In the genomic region with DNA sequence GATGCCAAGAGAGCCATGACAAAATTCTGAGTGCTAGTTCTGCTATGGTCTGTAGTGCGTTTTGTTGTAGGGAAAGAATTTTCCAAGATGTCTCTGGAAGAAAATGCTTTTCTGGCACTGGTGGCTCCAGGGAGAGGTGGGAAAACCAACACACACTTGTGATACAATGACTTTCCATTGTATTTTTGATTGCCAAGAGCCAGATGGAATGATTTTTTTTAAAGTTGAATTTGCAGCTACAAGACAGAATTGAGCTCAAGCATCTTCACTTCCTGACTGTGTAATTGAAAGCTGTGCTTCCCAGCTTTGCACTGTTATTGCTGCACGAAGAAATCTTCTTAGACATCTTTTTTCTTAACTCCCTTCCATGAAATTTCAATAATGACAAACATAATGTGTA, we compare ENCODE assay signal across 18 mouse cellular contexts.
DNase-seq lines count a peak whose midpoint lies in the region; ATAC-seq and TF ChIP-seq lines count a peak whose summit lies in the region.
"Had no signal": no experiment of that assay in that cellular context is flagged by ENCODE, and none has a peak within 500 bp of the region (broad histone marks: within the 10 kb centered on the region; RNA-seq: fewer than 3 reads in every experiment).

No protein-coding gene starts in this region.

- no peaks in the 10 kb centered on the region for H3K27me3 ChIP-seq in forebrain, embryonic 14.5 days (replicated peaks; ENCODE audit: control insufficient read depth, insufficient read depth, low read length)
- H3K27me3 ChIP-seq in forebrain, embryonic 15.5 days = no peaks in the 10 kb centered on the region
- H3K27me3 ChIP-seq in midbrain, embryonic 13.5 days = no peaks in the 10 kb centered on the region
- no peaks in the 10 kb centered on the region for H3K27me3 ChIP-seq in stomach, postnatal 0 days (ENCODE audit: control insufficient read depth, insufficient read depth, low read length)
- H3K27me3 ChIP-seq: heart, embryonic 15.5 days; hindbrain, embryonic 13.5 days had no signal

- WGBS in forebrain, embryonic 14.5 days = 78% methylated on average over 2 of the region's 2 CpGs
- WGBS in forebrain, embryonic 15.5 days = 74% methylated on average over 2 of the region's 2 CpGs
- WGBS in midbrain, embryonic 13.5 days = 77% methylated on average over 2 of the region's 2 CpGs
- 61% methylated on average over 2 of the region's 2 CpGs for WGBS in stomach, postnatal 0 days

- DNase-seq in forebrain, embryonic 14.5 days (ENCODE audit: low spot score) = peak; percentile 15
- DNase-seq in layer of hippocampus, adult 11-12 months (ENCODE audit: low spot score) = peak; percentile 4
- no peak for DNase-seq in layer of hippocampus, adult 9-10 months (ENCODE audit: low spot score)
- DNase-seq in right cerebral cortex, postnatal 4 days = peak; percentile 5
- DNase-seq in right cerebral cortex, postnatal 14 days = no peak
- no peak for DNase-seq in stomach, postnatal 0 days (ENCODE audit: low spot score)
- DNase-seq: adrenal gland, postnatal 10 days; cerebellum, adult 2 months; cerebellum, postnatal 10 days; gastrocnemius, postnatal 14 days; heart, adult 2 months; heart, postnatal 14 days had no signal

- TF ChIP-seq CTCF in stomach, postnatal 0 days (IDR thresholded peaks at IDR 0.05; ENCODE audit: low read depth) = no peak

- no peaks in the 10 kb centered on the region for H3K4me1 ChIP-seq in forebrain, embryonic 14.5 days (ENCODE audit: control insufficient read depth, insufficient read depth, low read length)
- H3K4me1 ChIP-seq in forebrain, embryonic 15.5 days = no peaks in the 10 kb centered on the region
- no peaks in the 10 kb centered on the region for H3K4me1 ChIP-seq in midbrain, embryonic 13.5 days (replicated peaks)
- H3K4me1 ChIP-seq in stomach, postnatal 0 days (replicated peaks; ENCODE audit: control insufficient read depth, insufficient read depth) = no peaks in the 10 kb centered on the region
- H3K4me1 ChIP-seq: heart, embryonic 15.5 days; hindbrain, embryonic 13.5 days had no signal

- no peak for ATAC-seq in forebrain, embryonic 14.5 days
- no peak for ATAC-seq in forebrain, embryonic 15.5 days (replicated peaks)
- no peak for ATAC-seq in midbrain, embryonic 13.5 days
- ATAC-seq in stomach, postnatal 0 days (ENCODE audit: low FRiP score, low TSS enrichment) = no peak
- ATAC-seq: hindbrain, postnatal 0 days had no signal

- no peak overlapping the region for H3K4me3 ChIP-seq in forebrain, embryonic 14.5 days (ENCODE audit: low read depth, low read length)
- H3K4me3 ChIP-seq in forebrain, embryonic 15.5 days = no peak overlapping the region
- H3K4me3 ChIP-seq in midbrain, embryonic 13.5 days (replicated peaks) = no peak overlapping the region
- no peak overlapping the region for H3K4me3 ChIP-seq in stomach, postnatal 0 days (ENCODE audit: low read depth, low read length)
- H3K4me3 ChIP-seq: heart, adult 2 months; heart, embryonic 15.5 days; hindbrain, embryonic 13.5 days had no signal

- H3K36me3 ChIP-seq in forebrain, embryonic 14.5 days (ENCODE audit: control insufficient read depth, insufficient read depth, low read length) = no peaks in the 10 kb centered on the region
- H3K36me3 ChIP-seq in forebrain, embryonic 15.5 days = no peaks in the 10 kb centered on the region
- H3K36me3 ChIP-seq in midbrain, embryonic 13.5 days = no peaks in the 10 kb centered on the region
- H3K36me3 ChIP-seq in stomach, postnatal 0 days (ENCODE audit: control insufficient read depth, insufficient read depth, low read length) = no peaks in the 10 kb centered on the region
- H3K36me3 ChIP-seq: heart, embryonic 15.5 days; hindbrain, embryonic 13.5 days had no signal

- H3K4me2 ChIP-seq in forebrain, embryonic 14.5 days (ENCODE audit: low read length) = no peak overlapping the region
- no peak overlapping the region for H3K4me2 ChIP-seq in forebrain, embryonic 15.5 days (replicated peaks)
- no peak overlapping the region for H3K4me2 ChIP-seq in midbrain, embryonic 13.5 days (replicated peaks)
- H3K4me2 ChIP-seq in stomach, postnatal 0 days (replicated peaks; ENCODE audit: low read depth) = no peak overlapping the region
- H3K4me2 ChIP-seq: heart, embryonic 11.5 days; heart, embryonic 15.5 days; hindbrain, embryonic 13.5 days had no signal

- no peaks in the 10 kb centered on the region for H3K9me3 ChIP-seq in forebrain, embryonic 14.5 days (replicated peaks; ENCODE audit: control insufficient read depth, low read length)
- H3K9me3 ChIP-seq in forebrain, embryonic 15.5 days = no peaks in the 10 kb centered on the region
- H3K9me3 ChIP-seq in midbrain, embryonic 13.5 days = no peaks in the 10 kb centered on the region
- no peaks in the 10 kb centered on the region for H3K9me3 ChIP-seq in stomach, postnatal 0 days (ENCODE audit: control insufficient read depth, low read length)
- H3K9me3 ChIP-seq: heart, embryonic 15.5 days; hindbrain, embryonic 13.5 days had no signal

- no peak for TF ChIP-seq EP300 in stomach, postnatal 0 days (optimal IDR thresholded peaks at IDR 0.05)

- H3K9ac ChIP-seq in forebrain, embryonic 14.5 days (ENCODE audit: low read length) = no peak overlapping the region
- no peak overlapping the region for H3K9ac ChIP-seq in forebrain, embryonic 15.5 days (replicated peaks)
- H3K9ac ChIP-seq in midbrain, embryonic 13.5 days (replicated peaks) = no peak overlapping the region
- H3K9ac ChIP-seq in stomach, postnatal 0 days (ENCODE audit: low read length) = no peak overlapping the region
- H3K9ac ChIP-seq: heart, embryonic 15.5 days; hindbrain, embryonic 13.5 days had no signal

- no peak overlapping the region for H3K27ac ChIP-seq in forebrain, embryonic 14.5 days (ENCODE audit: low read depth, low read length)
- no peak overlapping the region for H3K27ac ChIP-seq in forebrain, embryonic 15.5 days (replicated peaks)
- no peak overlapping the region for H3K27ac ChIP-seq in midbrain, embryonic 13.5 days
- no peak overlapping the region for H3K27ac ChIP-seq in stomach, postnatal 0 days (replicated peaks)
- H3K27ac ChIP-seq: heart, adult 2 months; heart, embryonic 15.5 days; hindbrain, embryonic 13.5 days; hindbrain, postnatal 0 days had no signal

Comparison
In these comparisons a context has a peak if more than half of its experiments do, and no peak if none do; other contexts are left out.
1. DNase-seq: peak in forebrain, embryonic 14.5 days (single experiment), layer of hippocampus, adult 11-12 months (single experiment) and right cerebral cortex, postnatal 4 days (single experiment); none in layer of hippocampus, adult 9-10 months (single experiment), right cerebral cortex, postnatal 14 days (single experiment) and stomach, postnatal 0 days (single experiment).